Mouse (Mus musculus) G1E (cell line): ENCODE measurements around the gene Pld3.

Experiments used
- CTCF ChIP-seq: IDR thresholded peaks from 2 replicates; pipeline ENCODE4 v1.5.1; 2012; ENCODE audit warnings: low read depth, low read length, inconsistent platforms, mixed read lengths
- GATA1 ChIP-seq: IDR thresholded peaks from 2 replicates; pipeline ENCODE4 v1.6.1; 2012; ENCODE audit warnings: borderline replicate concordance, low read length, inconsistent platforms, mixed read lengths

DNA sequence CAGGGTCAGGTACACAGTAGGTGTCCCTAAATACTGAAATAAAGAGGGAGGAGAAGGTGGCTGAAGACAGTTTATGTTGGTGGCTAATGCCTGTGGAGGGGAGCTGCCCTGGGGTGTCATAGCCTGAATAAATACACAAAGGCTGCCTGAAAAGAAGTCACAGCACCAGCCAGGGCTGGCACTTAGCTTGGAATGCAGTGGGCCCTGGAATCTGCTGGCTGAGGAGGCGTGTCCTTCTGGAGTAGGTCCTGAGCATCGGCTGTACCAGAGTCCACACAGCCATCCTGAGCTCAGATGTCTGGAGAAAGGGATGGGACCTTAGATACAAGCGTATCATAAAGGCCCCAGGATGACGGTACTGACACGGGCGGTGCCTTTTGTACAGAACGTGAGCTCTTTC is 61.2 kb downstream of the Pld3 start:
- TF ChIP-seq CTCF (no peak), GATA1 (no peak)
